Mouse (Mus musculus) erythroblast, embryonic 14.5 days (primary cell): Measurements from ENCODE around the gene Cacna1h. TPM values are rescaled to one million over a fixed set of nuclear protein-coding genes. Genes with fewer than 3 reads are reported as not detected.

ENCODE experiments used
- H3K27me3 ChIP-seq: 2 replicates; pipeline ENCODE4 v1.6.1; 2012; ENCODE audit warnings: inconsistent platforms; ENCODE audit not compliant: control insufficient read depth
- H3K36me3 ChIP-seq: 2 replicates; pipeline ENCODE4 v1.6.1; 2012; ENCODE audit warnings: mild to moderate bottlenecking, inconsistent platforms; ENCODE audit not compliant: control insufficient read depth
- H3K4me1 ChIP-seq: 2 replicates; pipeline ENCODE4 v1.6.1; 2012; ENCODE audit warnings: inconsistent platforms; ENCODE audit not compliant: control insufficient read depth
- H3K4me3 ChIP-seq: replicated peaks from 2 replicates; pipeline ENCODE3; 2012; ENCODE audit warnings: moderate library complexity, mild to moderate bottlenecking, inconsistent platforms
- H3K9me3 ChIP-seq: 2 replicates; pipeline ENCODE4 v1.6.1; 2012; ENCODE audit warnings: low read length, inconsistent platforms, mixed read lengths; ENCODE audit not compliant: control insufficient read depth
- GATA1 ChIP-seq: IDR thresholded peaks from 2 replicates; pipeline ENCODE4 v1.6.1; 2012; ENCODE audit warnings: low read length, inconsistent platforms, mixed read lengths
- TAL1 ChIP-seq: IDR thresholded peaks from 3 replicates; pipeline ENCODE4 v1.6.1; 2012; ENCODE audit warnings: low read length, inconsistent platforms, mixed read lengths
- polyA plus RNA-seq: library from polyadenylated mRNA; stranded (reverse); fragments of >175 nt; gene quantifications from 2 replicates; pipeline ENCODE4 v1.2.3, GENCODE M21; 2012

The Cacna1h gene
- polyA plus RNA-seq, 1 experiment: 0.26 TPM

DNA sequence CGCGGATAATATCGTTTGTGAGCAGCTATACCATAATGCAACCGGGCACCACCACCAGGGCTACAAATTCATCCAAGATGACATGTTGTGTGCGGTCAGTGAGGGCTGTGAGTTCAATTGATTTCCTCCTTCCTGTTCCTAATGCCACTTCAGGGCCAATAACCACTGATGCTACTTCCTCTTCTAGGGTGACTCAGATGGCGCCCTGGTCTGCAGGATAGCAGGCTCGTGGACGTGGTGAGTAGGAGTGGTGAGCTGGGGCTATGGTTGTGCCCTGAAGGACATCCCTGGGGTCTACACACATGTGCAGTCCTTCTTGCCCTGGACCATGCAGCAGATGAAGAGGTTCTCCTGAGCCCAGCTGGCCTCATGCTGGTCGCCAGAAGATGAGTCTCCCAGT is 101.3 kb downstream of the Cacna1h start:
- no peaks in the 10 kb centered on the region for H3K4me1 ChIP-seq
- no peaks in the 10 kb centered on the region for H3K9me3 ChIP-seq
- H3K27me3 ChIP-seq: no peaks in the 10 kb centered on the region
- no peaks in the 10 kb centered on the region for H3K36me3 ChIP-seq
- H3K4me3 ChIP-seq: no peak overlapping the region
- TF ChIP-seq TAL1 (no peak), GATA1 (no peak)

Other genes starting within 250 kb of the Cacna1h start
- gene BC003965, start 249.2 kb downstream of the Cacna1h start, polyA plus RNA-seq: 2.0 and 2.1 TPM in 2 replicates
- 5.5 and 5.8 TPM in 2 replicates for gene Unkl, start 245.4 kb downstream of the Cacna1h start, polyA plus RNA-seq
- 1.3 and 2.1 TPM in 2 replicates for gene Gnptg, start 193.7 kb downstream of the Cacna1h start, polyA plus RNA-seq
- 1.5 and 2.2 TPM in 2 replicates for gene Tsr3, start 193.6 kb downstream of the Cacna1h start, polyA plus RNA-seq
- not detected in 2 replicates for gene Baiap3, start 177.4 kb downstream of the Cacna1h start, polyA plus RNA-seq
- 19.3 and 26.5 TPM in 2 replicates for gene Ube2i, start 159.2 kb downstream of the Cacna1h start, polyA plus RNA-seq
- gene Prss34, start 135.4 kb downstream of the Cacna1h start, polyA plus RNA-seq: 0.28 and 0.74 TPM in 2 replicates
- gene Prss28, start 125.1 kb downstream of the Cacna1h start, polyA plus RNA-seq: 0.08 TPM in 1 of 2 replicates, not detected in the other
- gene Prss29, start 115.1 kb downstream of the Cacna1h start, polyA plus RNA-seq: not detected in 2 replicates
- 0.04 TPM in 1 of 2 replicates, not detected in the other for gene Tpsab1, start 88.2 kb downstream of the Cacna1h start, polyA plus RNA-seq
- 0.21 and 0.22 TPM in 2 replicates for gene Tpsb2, start 67.5 kb downstream of the Cacna1h start, polyA plus RNA-seq
- gene Tpsg1, start 64.5 kb downstream of the Cacna1h start, polyA plus RNA-seq: not detected in 2 replicates
- not detected in 2 replicates for gene Tekt4, start 20.8 kb upstream of the Cacna1h start, polyA plus RNA-seq
- 0.01 TPM in 1 of 2 replicates, not detected in the other for gene Sstr5, start 63.5 kb upstream of the Cacna1h start, polyA plus RNA-seq
- not detected in 2 replicates for gene Sox8, start 136.9 kb upstream of the Cacna1h start, polyA plus RNA-seq
- gene Lmf1, start 145.3 kb upstream of the Cacna1h start, polyA plus RNA-seq: 0.91 and 1.0 TPM in 2 replicates